ENCODE assay signal across 8 mouse cellular contexts in the genomic region with DNA sequence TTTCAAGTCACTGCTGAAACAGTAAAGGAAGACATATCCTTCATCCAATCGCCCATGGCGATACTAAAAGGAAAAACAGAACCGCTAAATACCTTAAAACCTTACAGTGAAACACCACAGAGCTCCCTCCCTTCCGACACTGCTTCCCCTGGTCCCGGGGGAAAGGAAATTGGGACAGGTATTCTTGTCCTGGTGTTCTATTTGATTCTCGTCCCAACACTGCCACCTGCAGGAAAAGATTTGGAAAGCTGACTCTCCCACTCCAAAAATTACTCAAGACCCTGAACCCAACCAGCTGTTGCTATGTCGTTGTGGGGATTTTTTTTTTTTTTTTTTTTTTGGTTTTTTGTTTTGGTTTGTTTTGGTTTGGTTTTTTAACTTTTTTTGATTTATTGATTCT. TPM values are rescaled to one million over a fixed set of nuclear protein-coding genes. Genes with fewer than 3 reads are reported as not detected.
DNase-seq lines count a peak whose midpoint lies in the region; ATAC-seq and TF ChIP-seq lines count a peak whose summit lies in the region.

No protein-coding gene starts in this region.

- no peak for TF ChIP-seq EP300 in ES-Bruce4 (IDR thresholded peaks at IDR 0.05; ENCODE audit: insufficient read depth, low read depth, low read length)

- TF ChIP-seq POLR2A in ES-Bruce4 (IDR thresholded peaks at IDR 0.05; ENCODE audit: insufficient read depth, low read length), result no peak

- 0 out of 2 replicates have a peak overlapping the region, but pooled peaks have one; percentile 12 for H3K4me2 ChIP-seq in heart, embryonic 15.5 days
- 0 out of 2 replicates have a peak overlapping the region, but pooled peaks have one; percentile 21 for H3K4me2 ChIP-seq in midbrain, embryonic 12.5 days (replicated peaks)

- no peaks in the 10 kb centered on the region for H3K4me1 ChIP-seq in ES-Bruce4 (ENCODE audit: control insufficient read depth, insufficient read depth, low read length)
- peaks cover 4% of the 10 kb centered on the region; the same call in 1 of the 2 replicates for H3K4me1 ChIP-seq in heart, embryonic 15.5 days (replicated peaks)
- peaks cover 5% of the 10 kb centered on the region; the same call in 1 of the 2 replicates for H3K4me1 ChIP-seq in midbrain, embryonic 12.5 days

- no peak overlapping the region for H3K4me3 ChIP-seq in ES-Bruce4 (ENCODE audit: low read depth, low read length)
- no peak overlapping the region for H3K4me3 ChIP-seq in heart, embryonic 15.5 days
- H3K4me3 ChIP-seq in midbrain, embryonic 12.5 days, result no peak overlapping the region

- 1% methylated on average over 7 of the region's 7 CpGs for WGBS in heart, embryonic 15.5 days
- WGBS in midbrain, embryonic 12.5 days, result 4% methylated on average over 7 of the region's 7 CpGs

- ATAC-seq in heart, embryonic 15.5 days (replicated peaks; ENCODE audit: insufficient number of reproducible peaks, insufficient read depth, low FRiP score, low read depth), result no peak
- no peak for ATAC-seq in midbrain, embryonic 12.5 days (ENCODE audit: low FRiP score, low read depth)

- no peak overlapping the region for H3K27ac ChIP-seq in ES-Bruce4 (ENCODE audit: insufficient read depth, low read length)
- H3K27ac ChIP-seq in heart, embryonic 15.5 days, result no peak overlapping the region
- no peak overlapping the region for H3K27ac ChIP-seq in midbrain, embryonic 12.5 days (replicated peaks)

- no peaks in the 10 kb centered on the region for H3K27me3 ChIP-seq in ES-Bruce4 (ENCODE audit: control insufficient read depth, insufficient read depth, low read length, poor library complexity, severe bottlenecking)
- no peaks in the 10 kb centered on the region for H3K27me3 ChIP-seq in heart, embryonic 15.5 days
- no peaks in the 10 kb centered on the region for H3K27me3 ChIP-seq in midbrain, embryonic 12.5 days

- peak; percentile 47 to 52 for DNase-seq in cerebellum, adult 18-20 months
- DNase-seq in cerebellum, adult 9-11 months, result no peak
- peak; percentile 70 for DNase-seq in embryo, embryonic 10 days (ENCODE audit: low spot score)
- peak; percentile 60 to 72 for DNase-seq in layer of hippocampus, postnatal 10 days (ENCODE audit: low spot score in 2 of 2)
- DNase-seq in thymus, postnatal 25 days, result peak; percentile 44

- no peaks in the 10 kb centered on the region for H3K36me3 ChIP-seq in ES-Bruce4 (ENCODE audit: control insufficient read depth, insufficient read depth, low read length, poor library complexity, severe bottlenecking)
- no peaks in the 10 kb centered on the region for H3K36me3 ChIP-seq in heart, embryonic 15.5 days
- no peaks in the 10 kb centered on the region for H3K36me3 ChIP-seq in midbrain, embryonic 12.5 days

- no peaks in the 10 kb centered on the region for H3K9me3 ChIP-seq in ES-Bruce4 (replicated peaks; ENCODE audit: control insufficient read depth, insufficient read depth, low read length, poor library complexity, severe bottlenecking)
- H3K9me3 ChIP-seq in heart, embryonic 15.5 days (replicated peaks), result no peaks in the 10 kb centered on the region
- no peaks in the 10 kb centered on the region for H3K9me3 ChIP-seq in midbrain, embryonic 12.5 days

- TF ChIP-seq CTCF in ES-Bruce4 (IDR thresholded peaks at IDR 0.05; ENCODE audit: low read depth, low read length), result peak; percentile 8

- no peak overlapping the region for H3K9ac ChIP-seq in ES-Bruce4 (ENCODE audit: low read depth, poor library complexity, severe bottlenecking)
- H3K9ac ChIP-seq in heart, embryonic 15.5 days, result no peak overlapping the region
- H3K9ac ChIP-seq in midbrain, embryonic 12.5 days (replicated peaks), result no peak overlapping the region

RNA-seq across cellular contexts. Expression of a gene that starts 24.6 kb away (rescaled TPM):
- 2,044 and 2,161 TPM in 2 replicates for polyA plus RNA-seq in ES-Bruce4 (2011; ENCODE audit: insufficient read depth, insufficient read length, low read depth, missing spikeins)
- 338 and 387 TPM in 2 replicates for polyA plus RNA-seq in heart, embryonic 15.5 days (2015; fragmentation: Nextera tagmentation; extraction: Ambion mirVana)
- 100 to 1,000 TPM; 336 to 363 TPM for total RNA-seq in layer of hippocampus, postnatal 10 days (2021)
- 503 and 506 TPM in 2 replicates for polyA plus RNA-seq in midbrain, embryonic 12.5 days (2016; fragmentation: Nextera tagmentation; extraction: Ambion mirVana)

RNA-seq across cellular contexts. Expression of a gene that starts 41.7 kb away (rescaled TPM):
- polyA plus RNA-seq in ES-Bruce4 (2011; ENCODE audit: insufficient read depth, insufficient read length, low read depth, missing spikeins), result 29.6 and 32.2 TPM in 2 replicates
- polyA plus RNA-seq in heart, embryonic 15.5 days (2015; fragmentation: Nextera tagmentation; extraction: Ambion mirVana), result 4.3 TPM in 2 replicates
- 10 to 100 TPM; 44.1 to 58.1 TPM for total RNA-seq in layer of hippocampus, postnatal 10 days (2021)
- 5.4 and 6.2 TPM in 2 replicates for polyA plus RNA-seq in midbrain, embryonic 12.5 days (2016; fragmentation: Nextera tagmentation; extraction: Ambion mirVana)

RNA-seq across cellular contexts. Expression of a gene that starts 50.5 kb away (rescaled TPM):
- 8.1 and 8.7 TPM in 2 replicates for polyA plus RNA-seq in ES-Bruce4 (2011; ENCODE audit: insufficient read depth, insufficient read length, low read depth, missing spikeins)
- polyA plus RNA-seq in heart, embryonic 15.5 days (2015; fragmentation: Nextera tagmentation; extraction: Ambion mirVana), result 0.75 and 0.84 TPM in 2 replicates
- total RNA-seq in layer of hippocampus, postnatal 10 days (2021), result 1 to 10 TPM; 4.9 to 5.6 TPM
- polyA plus RNA-seq in midbrain, embryonic 12.5 days (2016; fragmentation: Nextera tagmentation; extraction: Ambion mirVana), result 1.3 and 1.4 TPM in 2 replicates

RNA-seq across cellular contexts. Expression of a gene that starts 51.0 kb away (rescaled TPM):
- 88.5 and 95.4 TPM in 2 replicates for polyA plus RNA-seq in ES-Bruce4 (2011; ENCODE audit: insufficient read depth, insufficient read length, low read depth, missing spikeins)
- 3.2 and 3.7 TPM in 2 replicates for polyA plus RNA-seq in heart, embryonic 15.5 days (2015; fragmentation: Nextera tagmentation; extraction: Ambion mirVana)
- 1 to 10 TPM in 1 of 2 experiments, under 1 TPM in 1; 0.98 to 1.4 TPM for total RNA-seq in layer of hippocampus, postnatal 10 days (2021)
- 7.6 and 8.3 TPM in 2 replicates for polyA plus RNA-seq in midbrain, embryonic 12.5 days (2016; fragmentation: Nextera tagmentation; extraction: Ambion mirVana)
